Mouse (Mus musculus): ENCODE data around the gene Zc2hc1b.

DNA sequence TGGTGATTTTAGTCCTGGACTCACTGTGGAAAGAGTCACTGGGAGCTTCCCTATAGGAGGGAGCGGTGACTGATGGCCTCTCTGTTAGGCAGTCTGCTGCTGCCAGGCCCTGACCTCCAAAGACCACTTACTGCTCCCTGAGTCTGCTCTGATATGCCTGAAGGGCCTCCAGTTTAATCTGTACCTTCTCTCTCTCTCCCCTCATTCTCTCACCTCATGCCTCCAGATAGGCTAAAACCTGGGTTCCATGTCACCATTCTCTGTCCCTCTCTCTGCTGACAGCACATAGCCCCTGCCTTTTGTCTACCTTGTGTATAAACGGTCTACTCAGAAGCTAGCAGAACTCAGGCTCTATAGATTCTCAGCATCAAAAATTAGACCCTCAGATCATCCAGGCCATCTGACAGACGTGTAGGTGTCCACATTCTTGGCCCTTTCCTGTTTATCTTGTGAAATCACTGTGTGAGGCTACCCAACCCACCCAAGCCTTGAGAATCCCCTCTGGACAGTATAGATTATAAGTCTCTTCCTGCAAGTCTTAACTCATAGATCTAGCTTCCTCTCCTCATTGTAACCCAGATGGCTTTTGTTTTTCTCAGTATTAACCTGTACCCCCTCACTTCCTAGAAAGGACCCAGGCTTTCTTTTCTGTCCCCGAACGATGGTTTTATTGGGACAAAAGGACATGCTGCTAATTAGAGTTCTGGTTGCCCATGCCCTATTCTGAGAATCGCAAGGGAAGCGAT is 59.6 kb downstream of the Zc2hc1b start:
- no peak for TF ChIP-seq GATA1 (IDR thresholded peaks at IDR 0.05; ENCODE audit: borderline replicate concordance, low read length)
- no peak for TF ChIP-seq CTCF (IDR thresholded peaks at IDR 0.05; ENCODE audit: low read depth, low read length)

Measured in G1E (cell line).